Mouse (Mus musculus) myocyte (in vitro differentiated cells): Measurements from ENCODE around the gene Zscan2. TPM values are rescaled to one million over a fixed set of nuclear protein-coding genes. Genes with fewer than 3 reads are reported as not detected.

Experiments
- H3K27me3 ChIP-seq: one replicate; pipeline ENCODE4 v1.6.1; 2011; ENCODE audit not compliant: control insufficient read depth, insufficient read depth, insufficient read length
- H3K36me3 ChIP-seq: one replicate; pipeline ENCODE4 v1.6.1; 2011; ENCODE audit not compliant: control insufficient read depth, insufficient read depth
- H3K4me2 ChIP-seq: one replicate; pipeline ENCODE4 v1.6.1; 2011; ENCODE audit warnings: low read depth, control low read depth
- H3K4me3 ChIP-seq: one replicate; pipeline ENCODE4 v1.5.1; 2011; ENCODE audit warnings: mild to moderate bottlenecking, control low read depth, moderate library complexity
- H3K79me2 ChIP-seq: one replicate; pipeline ENCODE4 v1.6.1; 2011; ENCODE audit not compliant: control insufficient read depth, insufficient read depth
- H3ac ChIP-seq: one replicate; pipeline ENCODE4 v1.6.1; 2011; ENCODE audit not compliant: control insufficient read depth, insufficient read length
- CEBPB ChIP-seq: IDR thresholded peaks from 2 replicates; pipeline ENCODE4 v1.6.1; 2011; ENCODE audit warnings: mild to moderate bottlenecking, moderate library complexity; ENCODE audit not compliant: poor library complexity, insufficient read depth, severe bottlenecking
- E2F4 ChIP-seq: IDR thresholded peaks from one replicate; pipeline ENCODE4 v1.6.1; 2011; ENCODE audit warnings: mild to moderate bottlenecking, control low read depth, moderate library complexity; ENCODE audit not compliant: insufficient read depth
- MAX ChIP-seq: IDR thresholded peaks from one replicate; pipeline ENCODE4 v1.6.1; 2011; ENCODE audit warnings: low read depth, mild to moderate bottlenecking, control low read depth
- MYOD1 ChIP-seq, 3 experiments: IDR thresholded peaks; one replicate each; pipeline ENCODE4 v1.6.1; 2011; ENCODE audit warnings: control low read depth in 2 of 3, low read depth in 2 of 3, mild to moderate bottlenecking in 2 of 3, moderate library complexity in 1 of 3; ENCODE audit not compliant: insufficient read length in 2 of 3, control insufficient read depth in 1 of 3
- MYOG ChIP-seq, 3 experiments: IDR thresholded peaks; one replicate each; pipeline ENCODE4 v1.6.1; 2011; ENCODE audit warnings: control low read depth in 2 of 3, low read depth in 2 of 3, mild to moderate bottlenecking in 2 of 3; ENCODE audit not compliant: insufficient read length in 2 of 3, control insufficient read depth in 1 of 3, insufficient read depth in 1 of 3
- POLR2A ChIP-seq: IDR thresholded peaks from one replicate; pipeline ENCODE4 v1.6.1; 2011; ENCODE audit warnings: low read depth, mild to moderate bottlenecking, control low read depth, moderate library complexity; ENCODE audit not compliant: insufficient read length
- POLR2AphosphoS2 ChIP-seq: IDR thresholded peaks from one replicate; pipeline ENCODE4 v1.6.1; 2011; ENCODE audit warnings: low read depth, control low read depth; ENCODE audit not compliant: insufficient read length
- REST ChIP-seq: IDR thresholded peaks from one replicate; pipeline ENCODE4 v1.6.1; 2011; ENCODE audit warnings: mild to moderate bottlenecking, control low read depth, moderate library complexity; ENCODE audit not compliant: insufficient read depth, insufficient read length
- SRF ChIP-seq: IDR thresholded peaks from one replicate; pipeline ENCODE4 v1.6.1; 2011; ENCODE audit warnings: low read depth; ENCODE audit not compliant: control insufficient read depth, insufficient read length
- TCF12 ChIP-seq: IDR thresholded peaks from one replicate; pipeline ENCODE4 v1.6.1; 2011; ENCODE audit warnings: mild to moderate bottlenecking, control low read depth; ENCODE audit not compliant: poor library complexity, insufficient read depth, severe bottlenecking
- TCF3 ChIP-seq: IDR thresholded peaks from one replicate; pipeline ENCODE4 v1.6.1; 2011; ENCODE audit warnings: low read depth, control low read depth; ENCODE audit not compliant: insufficient read length
- USF1 ChIP-seq: IDR thresholded peaks from one replicate; pipeline ENCODE4 v1.6.1; 2011; ENCODE audit warnings: low read depth, mild to moderate bottlenecking, control low read depth, moderate library complexity
- polyA plus RNA-seq: library from polyadenylated mRNA; unstranded; fragments of >200 nt; fragmentation: generic; extraction: Trizol; gene quantifications from one replicate; pipeline ENCODE4 v1.2.1, GENCODE M21; 2012; ENCODE audit warnings: missing spikeins

Gene Zscan2
- polyA plus RNA-seq, 1 experiment, result 6.3 TPM

GRCm38 (mm10) chr7:80919647-80920008, 58.9 kb downstream of the Zscan2 start:
- Histone ChIP-seq H3K4me3 (no peak overlapping the region), H3K36me3 (peaks cover 5% of the 10 kb centered on the region)
- TF ChIP-seq TCF12, result no peak
- TF ChIP-seq SRF, result no peak
- no peak for TF ChIP-seq USF1
- TF ChIP-seq POLR2AphosphoS2, result no peak
- TF ChIP-seq MYOG (IDR thresholded peaks at IDR 0.05; ENCODE audit: control insufficient read depth in 1 of 3, insufficient read depth in 1 of 3, insufficient read length in 2 of 3, low read depth in 2 of 3), result no peak
- TF ChIP-seq REST, result no peak
- TF ChIP-seq MAX, result no peak
- TF ChIP-seq TCF3, result no peak
- no peak for TF ChIP-seq MYOD1 (IDR thresholded peaks at IDR 0.05; ENCODE audit: control insufficient read depth in 1 of 3, insufficient read length in 2 of 3, low read depth in 2 of 3)
- no peak for TF ChIP-seq E2F4
- no peak for TF ChIP-seq POLR2A
- no peak for TF ChIP-seq CEBPB

DNA sequence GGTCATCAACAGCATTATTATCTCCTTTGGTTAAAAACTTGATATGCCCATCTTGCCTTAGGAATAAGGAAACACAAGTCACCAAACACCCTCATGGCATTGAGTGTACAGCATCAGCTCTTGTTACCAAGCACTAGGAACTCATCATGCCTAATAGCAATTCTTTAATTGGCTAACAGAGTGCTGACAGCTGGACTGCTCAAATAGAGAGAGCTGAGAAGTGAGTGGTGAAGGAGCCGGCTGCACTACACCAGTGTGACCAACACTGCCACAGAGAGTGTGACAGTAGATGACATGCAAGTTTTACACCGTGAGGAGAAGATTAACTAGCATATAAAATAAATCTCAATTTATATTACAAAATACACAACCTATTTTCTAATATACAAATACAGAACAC, 62.4 kb downstream of the Zscan2 start:
- Histone ChIP-seq H3K4me3 (no peak overlapping the region), H3ac (no peak overlapping the region), H3K36me3 (peaks cover 24% of the 10 kb centered on the region), H3K27me3 (no peaks in the 10 kb centered on the region), H3K79me2 (no peaks in the 10 kb centered on the region), H3K4me2 (no peak overlapping the region)
- TF ChIP-seq POLR2AphosphoS2, result no peak
- no peak for TF ChIP-seq E2F4
- TF ChIP-seq TCF3, result no peak
- no peak for TF ChIP-seq REST
- TF ChIP-seq USF1, result no peak
- no peak for TF ChIP-seq MYOD1 (IDR thresholded peaks at IDR 0.05; ENCODE audit: control insufficient read depth in 1 of 3, insufficient read length in 2 of 3, low read depth in 2 of 3)
- TF ChIP-seq TCF12, result no peak
- TF ChIP-seq MYOG (IDR thresholded peaks at IDR 0.05; ENCODE audit: control insufficient read depth in 1 of 3, insufficient read depth in 1 of 3, insufficient read length in 2 of 3, low read depth in 2 of 3), result no peak
- TF ChIP-seq SRF, result no peak
- TF ChIP-seq CEBPB, result no peak
- TF ChIP-seq MAX, result no peak
- TF ChIP-seq POLR2A, result no peak

More at GRCm38 (mm10) chr7:80919647-80920008, 58.9 kb downstream of the Zscan2 start:
- H3ac ChIP-seq, result no peak overlapping the region
- H3K79me2 ChIP-seq, result no peaks in the 10 kb centered on the region
- H3K27me3 ChIP-seq, result no peaks in the 10 kb centered on the region
- no peak overlapping the region for H3K4me2 ChIP-seq

Other genes starting within 250 kb of the Zscan2 start
- 6.4 TPM for gene Crtc3, start 172.0 kb upstream of the Zscan2 start, polyA plus RNA-seq
- 61.7 TPM for gene Iqgap1, start 34.9 kb upstream of the Zscan2 start, polyA plus RNA-seq
- gene Wdr73, start 40.3 kb downstream of the Zscan2 start, polyA plus RNA-seq, result 15.1 TPM
- 0.98 TPM for gene Nmb, start 44.2 kb downstream of the Zscan2 start, polyA plus RNA-seq
- gene Sec11a, start 86.9 kb downstream of the Zscan2 start, polyA plus RNA-seq, result 95.7 TPM
- 11.9 TPM for gene Zfp592, start 132.8 kb downstream of the Zscan2 start, polyA plus RNA-seq
- gene Alpk3, start 196.7 kb downstream of the Zscan2 start, polyA plus RNA-seq, result 22.4 TPM